Mouse (Mus musculus) kidney, postnatal 14 days (tissue): ENCODE data around the gene Vps41.

Source experiments
- DNase-seq: peaks from one replicate; pipeline ENCODE4 v3.0.0; 2022; ENCODE audit warnings: mixed read lengths

Gene Vps41

GRCm38 (mm10) chr13:18797555-18797954, 80.5 kb downstream of the Vps41 start:
- DNase-seq, result no peak

- DNase-seq, result no peak
Measured at GRCm38 (mm10) chr13:18800434-18800833, 83.3 kb downstream of the Vps41 start.

DNA sequence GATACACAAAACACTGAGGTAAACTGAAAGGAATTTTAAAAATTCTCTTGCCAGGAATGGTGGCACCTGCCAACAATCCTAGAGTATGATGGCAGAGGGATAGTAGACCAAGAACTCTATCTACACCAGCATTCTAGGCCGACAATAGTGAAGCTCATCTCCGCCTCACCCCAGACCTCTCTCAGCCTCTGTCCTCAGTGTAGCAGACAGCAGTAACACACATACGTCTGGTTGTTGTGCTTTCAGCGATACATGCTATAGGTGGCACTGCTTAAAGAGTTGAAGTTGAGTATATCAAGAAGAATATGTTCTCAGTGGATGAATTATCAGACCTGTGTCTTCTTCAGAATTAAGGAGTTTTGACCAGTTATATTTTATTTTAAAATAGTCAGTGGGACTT, 92.4 kb downstream of the Vps41 start:
- DNase-seq, result no peak

DNA sequence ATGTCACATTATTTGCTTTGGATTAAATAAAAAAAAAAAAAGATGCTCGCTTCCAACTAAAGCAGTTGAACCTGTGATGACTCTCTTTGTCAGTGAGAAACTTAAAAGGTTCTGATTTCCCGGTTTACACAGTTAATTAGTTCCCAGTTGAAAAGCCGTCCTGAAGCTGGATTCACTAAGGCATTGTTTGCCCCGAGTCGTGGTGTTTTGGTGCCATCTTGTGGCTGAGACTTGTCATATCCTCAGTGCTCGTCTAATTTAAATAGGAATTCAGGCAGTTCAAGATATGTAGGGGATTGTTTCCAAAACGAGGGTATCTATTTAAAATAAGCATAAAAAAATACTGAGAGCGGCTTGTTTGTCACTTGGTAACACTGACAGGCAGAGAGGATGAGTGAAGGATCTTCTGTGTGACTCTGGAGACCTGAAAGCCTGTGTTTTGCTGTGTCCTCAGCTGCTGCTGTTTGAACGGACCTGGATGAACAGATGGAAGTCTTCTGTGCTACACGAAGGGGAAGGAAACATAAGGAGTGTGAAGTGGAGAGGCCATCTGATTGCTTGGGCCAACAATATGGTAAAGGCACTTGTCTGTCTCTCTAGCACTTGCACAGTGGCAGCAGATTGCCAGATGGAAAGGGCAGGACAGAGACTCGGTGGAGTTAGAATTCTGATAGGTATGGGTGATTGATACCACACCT, 93.0 kb downstream of the Vps41 start:
- DNase-seq, result peak; percentile 72

DNA sequence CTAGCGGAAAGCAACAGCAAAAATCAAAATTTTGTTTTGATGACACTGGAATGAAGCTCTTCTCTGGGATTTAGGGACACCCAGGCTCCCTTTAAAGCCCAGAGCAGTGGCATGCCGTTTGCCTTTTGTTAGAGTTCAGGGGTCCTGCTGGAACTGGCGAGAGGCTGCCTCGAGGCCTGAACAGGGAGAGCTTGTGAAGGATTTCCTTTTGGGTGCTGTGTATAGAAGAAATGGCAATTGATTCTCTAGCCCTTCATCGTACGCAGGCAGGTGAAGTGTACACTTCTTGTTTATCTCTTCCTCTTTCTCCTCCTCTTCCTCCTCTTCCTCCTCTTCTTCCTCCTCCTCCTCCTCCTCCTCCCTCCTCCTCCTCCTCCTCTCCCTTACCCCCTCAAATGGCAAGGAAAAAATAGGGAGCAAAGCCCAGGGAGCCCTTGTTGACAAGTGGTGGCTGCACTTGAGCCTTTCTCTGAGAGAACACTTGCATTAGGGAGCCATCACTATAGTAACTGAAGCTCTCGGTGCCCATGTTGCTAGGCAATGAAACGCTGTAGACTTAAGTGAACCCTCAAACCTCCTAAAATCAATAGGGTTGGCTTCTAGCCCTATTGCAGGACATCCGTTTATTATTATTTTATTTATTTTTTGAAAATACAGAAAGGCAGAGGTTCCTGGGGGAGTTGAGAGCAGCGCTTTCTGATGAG, 107.5 kb downstream of the Vps41 start:
- DNase-seq, result no peak

DNA sequence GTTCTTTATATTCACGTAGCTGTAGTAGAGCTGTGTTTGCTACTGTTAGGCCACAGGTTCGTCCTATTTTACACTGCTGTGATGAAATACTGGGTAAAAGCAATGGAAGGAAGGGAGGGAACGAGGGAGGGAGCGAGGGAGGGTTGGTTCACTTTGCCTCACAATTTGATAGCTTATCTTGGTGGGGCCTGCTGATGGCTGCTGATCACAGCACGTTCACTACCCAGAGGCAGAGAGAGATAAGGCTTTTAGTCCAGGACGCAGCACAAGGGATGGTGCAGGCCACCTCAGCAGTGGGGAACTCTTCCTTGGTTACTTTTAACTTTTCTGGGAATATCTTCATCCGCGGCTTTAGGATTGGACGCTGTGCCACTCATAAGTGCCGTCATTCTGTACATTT, 109.9 kb downstream of the Vps41 start:
- DNase-seq, result no peak

GRCm38 (mm10) chr13:18830486-18830885, 113.4 kb downstream of the Vps41 start:
- DNase-seq, result no peak

DNA sequence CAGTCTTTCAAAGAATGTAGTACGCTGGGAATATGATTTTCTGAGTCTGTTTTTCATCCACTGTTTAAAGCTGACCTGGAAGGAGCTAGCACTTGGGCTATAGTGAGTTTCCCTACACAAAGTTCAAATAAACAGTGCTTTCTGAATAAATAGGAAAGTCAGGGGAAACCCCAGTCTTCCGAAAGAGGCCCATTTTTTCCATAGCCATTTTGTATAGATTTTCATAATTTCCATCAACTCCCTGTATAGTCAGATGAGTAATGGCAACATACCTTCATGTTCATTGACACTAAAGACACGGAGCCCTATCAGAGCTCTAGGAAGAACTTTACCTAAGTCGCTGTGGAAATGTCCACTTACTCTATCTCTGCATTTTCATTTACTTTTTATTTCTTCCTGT, 122.1 kb downstream of the Vps41 start:
- no peak for DNase-seq

- DNase-seq, result no peak
Measured at GRCm38 (mm10) chr13:18840366-18840765, 123.3 kb downstream of the Vps41 start.

DNA sequence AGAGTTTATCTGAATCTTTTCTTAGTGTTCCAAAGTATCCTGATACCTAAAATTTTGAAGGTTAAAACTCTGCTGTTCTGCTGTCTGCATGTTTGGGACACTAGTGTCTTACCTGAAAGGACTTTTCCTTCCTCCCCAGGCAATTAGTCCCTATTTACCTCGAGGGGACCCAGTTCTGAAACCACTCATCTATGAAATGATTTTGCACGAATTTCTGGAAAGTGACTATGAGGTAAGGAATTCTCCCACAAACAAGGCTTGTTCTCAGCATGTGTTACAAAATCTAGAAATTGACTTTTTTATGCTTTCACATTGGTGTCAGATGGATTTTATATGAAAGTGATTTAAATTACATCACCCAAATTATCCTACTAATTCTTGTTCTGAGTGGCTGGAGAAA, 123.9 kb downstream of the Vps41 start:
- no peak for DNase-seq

DNA sequence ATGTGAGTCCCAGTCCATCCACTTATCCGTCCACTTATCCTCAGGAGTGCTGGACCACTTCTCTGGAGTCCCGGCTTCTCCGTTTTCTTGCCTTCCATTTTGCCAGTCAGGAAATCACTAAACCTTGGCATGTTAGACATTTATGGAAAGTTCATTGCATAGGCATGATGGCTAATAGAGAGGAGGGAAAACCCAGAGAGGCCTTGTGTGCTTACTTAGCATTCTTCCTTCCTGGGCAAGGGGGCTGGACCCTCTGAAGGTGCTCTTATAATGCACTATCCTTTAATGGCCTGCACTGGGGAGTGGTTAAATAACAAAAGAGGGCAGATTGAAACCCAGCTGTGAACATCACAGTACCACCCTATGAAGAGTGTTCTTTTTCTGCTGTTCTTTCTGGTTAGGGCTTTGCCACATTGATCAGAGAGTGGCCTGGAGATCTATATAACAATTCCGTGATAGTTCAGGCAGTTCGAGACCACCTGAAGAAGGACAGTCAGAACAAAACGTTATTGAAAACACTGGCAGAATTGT, 124.7 kb downstream of the Vps41 start:
- no peak for DNase-seq

DNA sequence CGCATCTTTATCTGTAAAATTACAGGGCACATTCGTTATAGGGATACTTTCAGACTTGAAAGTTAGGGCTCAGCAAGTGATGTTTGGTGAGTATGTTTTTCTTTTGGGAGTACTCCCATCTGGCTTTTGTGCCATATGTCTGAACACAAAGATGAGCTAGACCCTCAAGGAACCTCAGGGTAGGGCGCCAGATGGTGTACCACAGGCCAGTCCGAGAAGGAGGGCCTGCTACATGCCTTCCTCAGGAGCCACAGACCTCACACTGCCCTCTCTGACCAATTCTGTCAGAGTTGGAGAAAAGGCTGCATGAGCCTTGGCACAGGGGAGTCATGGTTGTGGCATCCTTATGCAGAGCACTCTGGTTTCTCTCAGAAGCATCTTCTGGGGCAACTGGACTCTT, 125.5 kb downstream of the Vps41 start:
- DNase-seq, result no peak

- no peak for DNase-seq
Measured at GRCm38 (mm10) chr13:18843546-18843945, 126.5 kb downstream of the Vps41 start.

DNA sequence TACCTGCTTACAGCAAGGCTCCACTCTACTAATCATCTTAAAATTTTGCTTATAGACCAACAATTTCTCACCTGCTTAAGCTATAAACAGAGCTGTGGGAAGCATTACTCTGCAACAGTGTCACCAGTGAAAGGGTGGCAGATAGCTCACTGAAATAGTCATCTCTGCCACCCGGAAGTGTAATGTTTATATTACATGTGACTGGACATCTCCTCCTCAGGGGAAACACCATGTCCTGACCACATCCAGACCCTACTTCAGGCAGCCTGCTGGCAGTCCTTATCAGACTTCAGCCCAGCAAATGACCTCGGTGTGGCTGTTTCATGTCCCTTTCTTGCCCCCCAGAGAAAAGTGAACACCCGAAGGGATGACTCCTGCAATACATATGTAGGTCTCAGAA, 130.3 kb downstream of the Vps41 start:
- no peak for DNase-seq

- DNase-seq, result no peak
Measured at GRCm38 (mm10) chr13:18849563-18849962, 132.5 kb downstream of the Vps41 start.

GRCm38 (mm10) chr13:18851182-18851581, 134.1 kb downstream of the Vps41 start:
- no peak for DNase-seq

DNA sequence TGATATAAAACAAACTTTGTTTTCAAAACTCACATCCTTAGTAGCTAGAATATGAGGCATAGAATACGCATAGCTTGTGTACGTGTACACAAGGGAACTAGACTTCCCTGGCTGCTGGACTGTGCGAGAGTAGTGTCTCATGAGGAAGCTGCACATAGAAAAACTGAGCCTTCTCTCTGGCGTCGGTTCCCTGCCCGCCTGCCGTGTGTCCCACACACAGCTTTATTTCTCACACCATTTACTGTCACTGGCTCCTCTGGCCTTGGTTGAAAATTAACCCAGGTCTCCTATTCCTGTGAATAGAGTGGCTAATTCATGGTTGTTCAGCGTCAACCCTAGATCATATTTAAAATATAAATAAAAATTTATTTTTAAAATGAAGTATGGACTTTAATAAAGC, 135.6 kb downstream of the Vps41 start:
- no peak for DNase-seq

DNA sequence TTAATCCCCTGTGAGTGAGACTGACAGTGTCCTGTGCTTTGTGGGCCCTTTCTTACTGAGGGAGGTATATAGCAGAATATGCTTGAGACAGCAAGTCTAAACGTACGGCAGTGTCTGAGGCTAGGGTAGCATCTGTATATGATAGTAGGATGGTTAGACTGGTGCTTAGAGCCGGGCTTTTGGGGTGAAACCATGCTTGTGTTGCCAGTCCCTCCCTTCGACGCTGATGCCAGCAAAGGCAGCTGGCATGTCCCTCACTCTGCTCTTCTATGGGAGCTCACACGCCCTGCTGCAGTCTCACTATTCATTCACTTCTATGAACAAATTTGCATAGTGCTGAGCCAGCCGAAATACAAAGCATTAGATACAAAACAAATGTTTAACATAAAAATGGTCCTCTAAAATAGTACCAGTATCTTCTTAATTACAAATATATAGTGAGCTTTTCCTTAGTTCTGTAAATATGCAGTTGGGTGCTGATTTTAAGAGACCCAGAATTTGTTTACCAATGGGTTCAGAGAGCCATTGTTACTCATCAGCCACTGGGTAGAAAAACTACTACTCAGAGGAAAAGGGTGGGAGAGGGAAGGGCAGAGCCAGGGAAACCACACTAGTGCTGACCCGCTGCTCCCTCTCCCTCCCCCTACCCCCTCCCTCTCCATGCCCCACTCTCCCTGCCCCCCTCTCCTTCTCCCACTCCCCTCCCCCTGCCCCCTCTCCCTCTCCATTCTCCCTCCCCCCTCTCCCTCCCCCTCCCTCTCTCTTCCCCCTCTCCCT, 139.1 kb downstream of the Vps41 start:
- no peak for DNase-seq

DNA sequence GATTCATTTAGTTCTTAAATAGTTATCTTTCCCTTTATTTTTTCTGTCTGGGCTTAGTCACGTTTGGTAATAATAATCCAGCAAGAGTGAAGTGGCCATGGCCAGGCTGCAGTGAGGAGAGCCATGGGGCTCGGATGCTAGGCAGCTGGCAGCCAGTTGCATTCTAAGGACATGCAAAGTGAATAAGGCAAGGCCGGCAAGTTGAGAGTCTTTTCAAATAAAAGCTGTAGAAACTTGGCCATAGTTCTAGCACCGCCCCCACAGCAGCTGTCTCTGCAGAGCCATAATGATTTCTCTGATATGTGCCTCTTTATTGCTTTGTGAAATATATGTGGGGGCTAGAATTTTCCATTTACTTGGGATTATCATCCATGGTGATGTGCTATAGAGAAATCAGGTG, 141.1 kb downstream of the Vps41 start:
- DNase-seq, result no peak

DNA sequence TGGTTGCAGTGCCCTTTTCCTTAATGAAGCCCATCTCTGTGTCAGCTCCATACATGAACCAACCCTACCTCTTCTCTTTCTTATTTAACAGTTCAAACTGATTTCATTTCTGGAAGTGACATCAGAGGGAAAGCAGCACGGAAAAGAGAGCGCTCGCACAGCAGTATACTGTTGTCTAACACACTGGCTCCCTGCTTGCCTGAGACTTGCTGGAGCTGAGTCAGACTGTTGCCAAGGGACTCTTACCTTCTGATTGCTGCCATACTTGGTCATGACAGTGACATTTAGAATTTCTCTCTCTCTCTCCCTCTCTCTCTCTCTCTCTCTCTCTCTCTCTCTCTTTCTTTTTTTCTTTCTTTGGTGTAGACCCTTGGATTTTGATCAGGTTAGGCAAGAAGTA, 142.3 kb downstream of the Vps41 start:
- no peak for DNase-seq

DNA sequence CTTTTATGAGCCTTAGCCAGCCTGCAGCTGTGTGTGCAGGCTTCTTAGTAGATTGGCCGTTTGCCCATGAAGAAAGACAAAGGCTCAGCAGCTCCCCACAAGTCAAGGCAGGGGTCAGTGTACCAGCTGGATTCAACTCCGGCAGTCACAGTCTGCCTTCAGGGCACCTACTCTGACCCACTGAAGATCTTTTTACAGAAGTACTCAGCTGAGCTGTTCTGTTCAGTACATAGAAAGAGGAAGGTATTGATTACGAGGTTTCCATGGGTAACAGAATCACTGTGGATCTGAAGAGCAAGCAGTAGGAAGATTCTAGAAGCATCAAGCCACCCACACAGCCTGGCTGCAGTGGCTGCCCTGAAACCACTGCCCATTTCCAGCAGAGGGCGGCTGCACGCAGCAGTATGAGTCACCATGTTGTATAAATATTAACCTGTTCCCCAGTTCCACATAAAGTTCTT, 151.0 kb downstream of the Vps41 start:
- DNase-seq, result peak; percentile 52

GRCm38 (mm10) chr13:18868825-18869224, 151.7 kb downstream of the Vps41 start:
- no peak for DNase-seq

DNA sequence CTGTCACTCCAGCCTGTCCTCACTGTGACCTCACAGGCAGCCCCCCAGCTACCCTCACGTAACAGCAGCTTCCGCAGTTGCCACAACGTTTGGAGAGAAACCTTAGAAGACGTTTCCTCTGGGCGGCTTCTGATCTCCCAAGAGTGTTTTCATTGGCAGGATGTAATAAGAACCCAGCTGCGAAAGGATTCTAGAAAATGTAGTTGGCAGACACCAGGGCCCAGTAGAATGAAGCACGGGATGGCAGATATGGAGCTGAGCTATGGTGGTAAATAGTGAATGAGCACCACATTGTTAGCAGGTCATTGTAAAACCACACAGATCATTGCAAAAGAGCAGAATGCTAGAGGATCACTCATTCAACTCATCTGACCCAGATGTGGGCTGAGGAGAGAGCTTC, 158.2 kb downstream of the Vps41 start:
- DNase-seq, result no peak

- no peak for DNase-seq
Measured at GRCm38 (mm10) chr13:18892910-18893309, 175.8 kb downstream of the Vps41 start.
